ENCODE assay signal across 19 mouse cellular contexts in genomic region chr6:113849819-113850218, GRCm38 (mm10).
DNase-seq lines count a peak whose midpoint lies in the region; TF ChIP-seq lines count a peak whose summit lies in the region.
"Had no signal": no experiment of that assay in that cellular context is flagged by ENCODE, and none has a peak within 500 bp of the region (broad histone marks: within the 10 kb centered on the region; RNA-seq: fewer than 3 reads in every experiment).

No protein-coding gene starts in this region.

- H3K4me3 ChIP-seq in layer of hippocampus, adult 2 months, result no peak overlapping the region
- H3K4me3 ChIP-seq in olfactory bulb, adult 2 months (ENCODE audit: insufficient read depth, low read depth, low read length), result no peak overlapping the region
- H3K4me3 ChIP-seq: embryonic facial prominence, embryonic 13.5 days; hindbrain, embryonic 10.5 days; limb, embryonic 12.5 days; liver, embryonic 12.5 days; stomach, embryonic 15.5 days had no signal

- no peak for TF ChIP-seq CTCF in layer of hippocampus, adult 2 months (conservative IDR thresholded peaks at IDR 0.05)
- no peak for TF ChIP-seq CTCF in olfactory bulb, adult 2 months (IDR thresholded peaks at IDR 0.05; ENCODE audit: insufficient read depth, low read depth, low read length)

- DNase-seq in layer of hippocampus, adult 2 months (ENCODE audit: low spot score in 2 of 2), result no peak
- DNase-seq in layer of hippocampus, postnatal 36 days, result no peak
- DNase-seq in B cell, adult 2 months, result peak; percentile 31
- peak; percentile 89 for DNase-seq in brain, adult 2 months (ENCODE audit: low read depth, low spot score)
- no peak for DNase-seq in lung, postnatal 10 days
- no peak for DNase-seq in ovary, postnatal 14 days (ENCODE audit: low spot score)
- DNase-seq: cerebellum, adult 9-10 months; gastrocnemius, postnatal 36 days; kidney, adult 11 months; lung, adult 2 months; lung, postnatal 4 days; spleen, adult 18-20 months had no signal

- peaks cover 24% of the 10 kb centered on the region for H3K4me1 ChIP-seq in olfactory bulb, adult 2 months (ENCODE audit: control insufficient read depth, insufficient read depth, low read length)
- H3K4me1 ChIP-seq: embryonic facial prominence, embryonic 13.5 days; hindbrain, embryonic 10.5 days; limb, embryonic 12.5 days; liver, embryonic 12.5 days; stomach, embryonic 15.5 days had no signal

- peak overlapping the region; percentile 83 for H3K27ac ChIP-seq in layer of hippocampus, adult 2 months
- peak overlapping the region; percentile 77 for H3K27ac ChIP-seq in olfactory bulb, adult 2 months (ENCODE audit: insufficient read depth, low read depth, low read length)
- H3K27ac ChIP-seq: embryonic facial prominence, embryonic 13.5 days; hindbrain, embryonic 10.5 days; kidney, postnatal 0 days; limb, embryonic 12.5 days; liver, embryonic 12.5 days; stomach, embryonic 15.5 days had no signal

- WGBS in olfactory bulb, adult 2 months, result 42% methylated on average over 3 of the region's 3 CpGs

- TF ChIP-seq POLR2A in olfactory bulb, adult 2 months (IDR thresholded peaks at IDR 0.05; ENCODE audit: insufficient read depth, low read depth, low read length), result no peak

Comparison
In these comparisons a context has a peak if more than half of its experiments do, and no peak if none do; other contexts are left out.
1. DNase-seq: peak in B cell, adult 2 months (2 of 2) and brain, adult 2 months (single experiment); none in layer of hippocampus, adult 2 months (0 of 2), layer of hippocampus, postnatal 36 days (0 of 2), lung, postnatal 10 days (single experiment) and ovary, postnatal 14 days (single experiment).